Mouse (Mus musculus): ENCODE measurements around the gene Mlip.

The Mlip gene

DNA sequence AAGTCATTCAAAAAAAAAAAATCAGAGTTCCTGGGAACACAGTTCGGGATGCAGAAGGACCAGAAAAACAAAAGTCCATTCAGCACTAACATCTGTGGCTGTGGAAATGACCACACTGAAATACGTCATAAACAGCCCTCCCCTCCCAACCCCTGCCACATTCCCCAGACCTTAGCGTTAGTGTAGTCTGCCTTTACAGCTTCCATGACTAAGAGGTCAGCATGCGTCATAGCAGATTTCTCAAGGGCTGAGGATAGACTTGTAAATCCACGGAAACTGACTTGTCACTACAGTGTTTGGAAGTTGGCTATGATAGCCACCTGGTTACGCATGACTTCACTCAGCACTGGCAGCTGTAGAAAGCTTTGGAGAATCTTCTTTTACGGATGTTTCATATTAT lies 8.5 kb downstream of the Mlip start:
- DNase-seq = no peak

DNA sequence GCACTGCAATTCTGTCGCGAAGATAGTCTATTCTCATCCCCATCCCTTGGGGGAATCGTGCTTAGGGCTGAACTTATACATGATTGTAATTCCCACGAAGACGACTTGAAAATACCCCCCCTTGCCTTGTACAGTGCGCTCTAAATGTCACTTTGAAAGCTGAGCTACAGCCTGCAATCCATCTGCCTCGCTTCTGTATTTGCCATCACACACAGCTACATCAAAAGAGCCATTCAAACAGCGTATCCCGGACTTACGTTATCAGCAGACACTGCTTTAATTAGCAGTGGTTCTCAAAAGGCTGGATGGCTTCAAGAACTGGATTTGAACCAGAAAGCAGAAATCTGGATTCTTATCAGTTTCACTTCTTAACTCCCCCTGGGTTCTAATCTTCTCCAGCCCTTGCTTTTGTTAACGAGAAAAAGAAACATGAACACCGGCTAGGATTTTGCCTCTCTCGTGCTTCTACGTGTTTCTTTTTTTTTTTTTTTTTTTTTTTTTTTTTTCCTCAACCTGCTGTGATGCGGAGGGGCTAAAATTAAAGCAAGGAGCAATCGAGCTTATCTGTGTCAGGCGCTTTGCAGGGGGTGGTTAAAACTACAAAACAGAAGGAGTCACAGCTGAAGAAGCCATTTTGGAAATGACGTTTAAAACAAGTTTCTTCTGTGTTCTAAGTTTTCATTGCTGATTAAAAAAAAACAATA lies 12.5 kb downstream of the Mlip start:
- peak; percentile 10 for DNase-seq

DNA sequence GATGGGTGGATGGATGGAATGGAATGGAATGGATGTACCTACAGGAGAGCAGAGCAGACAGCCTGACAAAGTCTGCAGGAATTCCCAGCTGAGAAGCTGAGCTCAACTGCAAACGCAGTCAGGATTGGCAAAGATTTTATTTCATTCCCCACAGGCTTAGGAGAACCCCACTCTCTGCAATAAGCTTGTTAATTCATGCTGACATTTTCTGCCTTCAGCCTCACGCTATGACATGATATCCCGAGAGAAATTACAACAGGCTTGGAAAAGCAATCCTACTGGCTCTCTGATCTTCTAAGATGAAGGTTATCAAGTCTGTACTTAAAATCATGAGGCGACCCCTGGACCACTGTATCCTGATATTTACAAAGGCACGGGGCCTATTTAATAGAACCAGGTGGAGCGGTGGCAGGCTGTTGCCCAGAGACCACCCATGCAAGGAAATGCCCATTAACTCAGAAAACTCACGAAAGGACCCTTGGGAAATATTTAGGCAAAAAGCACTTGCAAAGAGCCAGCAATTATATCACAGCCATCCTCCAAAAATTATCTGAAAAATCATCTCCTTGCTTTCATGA lies 13.1 kb downstream of the Mlip start:
- no peak for DNase-seq

GRCm38 (mm10) chr9:77335370-77335769 lies 17.4 kb downstream of the Mlip start:
- no peak for DNase-seq

- DNase-seq = no peak
These were observed 34.4 kb downstream of the Mlip start for GRCm38 (mm10) chr9:77318346-77318745.

DNA sequence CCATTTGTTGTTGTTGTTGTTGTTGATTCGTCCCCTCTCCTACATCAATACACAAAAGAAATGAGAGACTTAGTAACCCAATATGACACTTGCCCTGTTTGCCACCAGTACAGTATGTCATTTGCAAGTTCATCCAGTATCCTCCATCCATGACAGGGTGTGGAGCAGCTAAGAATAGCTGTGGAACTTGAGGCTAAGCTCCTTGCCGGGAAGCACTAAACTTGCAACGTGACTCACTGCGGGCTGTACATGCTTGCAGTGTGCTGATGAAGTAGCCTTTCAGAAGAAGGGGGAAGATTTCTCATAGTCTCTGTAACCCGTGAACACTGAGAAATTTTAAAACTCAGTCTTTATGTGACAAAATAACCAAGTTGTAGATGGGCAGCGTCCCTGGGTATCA lies 42.2 kb downstream of the Mlip start:
- no peak for DNase-seq

- no peak for DNase-seq
These were observed 47.4 kb downstream of the Mlip start for GRCm38 (mm10) chr9:77305417-77305816.

GRCm38 (mm10) chr9:77302340-77302739 lies 50.4 kb downstream of the Mlip start:
- DNase-seq = no peak

DNA sequence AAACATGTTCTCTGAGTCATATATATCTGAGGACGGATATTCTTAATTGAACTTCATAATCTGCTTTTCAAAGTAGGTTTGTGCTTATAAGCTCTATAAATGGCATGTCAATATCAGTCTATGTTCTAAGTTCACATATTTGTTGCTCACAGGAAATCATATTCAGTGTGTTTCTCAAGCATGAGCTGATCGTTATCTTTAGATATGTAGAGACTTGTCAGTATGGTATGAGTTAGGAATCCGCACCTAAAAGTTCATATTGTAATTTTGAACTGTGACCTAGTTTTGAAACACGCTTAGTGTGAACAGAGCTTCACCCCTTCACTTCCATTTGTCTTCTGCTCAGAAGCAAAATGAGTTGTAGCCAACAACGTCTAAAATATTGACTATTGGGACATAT lies 64.8 kb downstream of the Mlip start:
- DNase-seq = no peak

GRCm38 (mm10) chr9:77279371-77279770 lies 73.4 kb downstream of the Mlip start:
- no peak for DNase-seq

DNA sequence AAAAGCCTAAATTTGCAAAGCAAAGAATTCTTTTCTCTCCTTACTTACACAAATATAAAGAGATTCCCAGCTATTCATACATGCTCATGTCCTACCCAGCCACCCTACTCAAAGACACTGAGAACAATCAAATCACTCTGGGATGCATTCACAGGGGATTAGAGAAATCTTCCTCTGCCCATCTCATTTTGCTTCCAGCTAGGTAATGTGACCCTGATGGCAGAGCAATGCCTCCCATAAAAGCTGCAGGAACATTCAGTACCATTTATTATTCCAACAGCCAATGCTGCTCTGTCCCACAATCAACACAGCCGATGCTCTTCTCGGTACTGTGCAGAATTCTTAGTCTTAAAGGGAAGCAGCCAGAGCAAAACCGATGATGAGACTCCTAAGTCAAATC lies 74.7 kb downstream of the Mlip start:
- no peak for DNase-seq

DNA sequence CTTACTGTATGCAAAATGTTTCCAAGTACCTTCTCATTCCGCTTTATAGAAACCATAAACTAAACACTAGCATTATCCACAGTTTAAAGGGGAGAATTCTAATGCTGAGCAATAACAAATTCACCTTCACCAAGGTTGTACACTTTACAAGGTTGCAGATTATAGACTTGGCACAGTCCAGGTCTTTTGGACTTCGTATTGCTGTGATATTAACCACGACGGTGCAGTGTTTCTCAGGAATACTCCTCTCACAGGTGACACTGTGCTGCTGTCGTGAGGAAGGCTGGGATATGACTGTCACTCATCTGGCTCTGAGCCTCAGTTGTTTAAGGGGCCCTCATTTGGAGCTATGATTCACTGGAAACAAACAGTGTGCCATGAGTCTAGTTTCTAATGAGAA lies 75.5 kb downstream of the Mlip start:
- DNase-seq = no peak

DNA sequence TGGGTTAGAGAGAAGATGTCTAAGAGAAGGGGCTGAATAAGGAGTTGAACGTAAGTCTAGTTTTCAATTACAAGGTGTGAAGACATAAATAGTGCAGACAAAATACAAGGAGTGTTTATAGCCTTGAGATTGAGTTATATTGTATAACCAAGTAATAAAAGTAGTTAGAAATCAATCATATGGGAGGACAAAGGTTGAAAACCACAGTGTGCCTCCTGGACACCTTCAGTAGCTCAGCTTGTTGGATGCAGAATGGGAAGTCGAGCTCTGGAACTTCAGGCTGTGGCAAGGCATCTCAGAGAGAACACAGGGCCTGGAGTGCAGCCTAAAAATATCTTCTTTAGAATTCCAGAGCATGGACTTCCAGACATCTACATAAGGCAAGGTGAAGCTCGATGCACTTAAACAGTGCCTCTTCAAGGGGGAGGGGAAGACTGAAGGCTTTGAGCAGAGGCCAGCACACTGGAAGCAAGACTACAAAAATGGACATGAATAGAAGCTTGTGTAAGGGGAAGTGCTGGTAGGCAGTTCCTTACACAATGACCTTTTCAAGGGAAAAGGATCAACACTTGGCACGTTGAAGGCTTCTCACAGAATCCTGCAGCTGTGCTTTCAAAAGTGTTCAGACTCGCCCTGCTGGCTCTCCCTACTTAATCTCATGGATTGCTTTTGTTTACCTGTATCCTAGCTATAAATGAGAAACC lies 76.2 kb downstream of the Mlip start:
- peak; percentile 3 for DNase-seq

GRCm38 (mm10) chr9:77272727-77273126 lies 80.0 kb downstream of the Mlip start:
- DNase-seq = no peak

- no peak for DNase-seq
These were observed 87.3 kb downstream of the Mlip start for GRCm38 (mm10) chr9:77265268-77266017.

- DNase-seq = no peak
These were observed 93.7 kb downstream of the Mlip start for GRCm38 (mm10) chr9:77259052-77259451.

DNA sequence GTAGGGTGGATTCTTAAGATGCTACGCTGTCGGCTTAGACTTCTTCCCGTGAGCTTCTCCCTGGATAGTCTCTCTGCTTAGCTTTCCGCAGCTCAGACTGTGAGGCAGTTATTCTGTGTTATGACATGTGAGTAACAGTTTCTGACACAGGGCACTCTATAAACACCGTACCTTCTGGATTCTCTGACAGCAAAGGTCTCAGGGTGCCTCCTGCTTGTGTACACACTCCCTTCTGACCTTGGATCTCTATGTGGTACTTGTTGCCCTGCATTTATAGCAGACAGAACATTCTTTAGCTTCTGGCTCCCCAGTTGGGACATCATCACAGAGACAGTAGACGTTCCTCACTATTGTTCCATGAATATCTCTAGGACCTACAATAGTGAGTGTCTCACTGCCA lies 94.5 kb downstream of the Mlip start:
- no peak for DNase-seq

GRCm38 (mm10) chr9:77254514-77254913 lies 98.3 kb downstream of the Mlip start:
- DNase-seq = no peak

- DNase-seq = no peak
These were observed 100.0 kb downstream of the Mlip start for GRCm38 (mm10) chr9:77252761-77253160.

DNA sequence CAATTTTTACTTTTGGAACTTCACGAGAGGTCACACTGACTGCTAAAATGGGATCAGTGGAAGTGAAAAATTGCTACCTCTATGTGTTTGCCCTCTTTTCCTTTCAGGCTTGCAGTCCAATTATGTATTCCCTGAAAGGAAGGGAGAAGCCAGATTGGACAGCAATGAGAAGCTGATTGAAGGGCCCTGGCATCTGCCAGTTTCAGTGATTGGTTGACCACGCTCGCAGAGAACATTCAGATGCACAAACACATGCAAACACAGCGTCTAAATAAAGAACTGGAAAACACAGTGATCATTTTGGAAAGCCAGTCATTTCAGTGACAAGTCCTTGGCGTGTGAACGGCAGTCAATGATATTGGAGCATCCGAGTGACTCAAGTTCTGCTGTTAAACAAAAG lies 100.6 kb downstream of the Mlip start:
- no peak for DNase-seq

DNA sequence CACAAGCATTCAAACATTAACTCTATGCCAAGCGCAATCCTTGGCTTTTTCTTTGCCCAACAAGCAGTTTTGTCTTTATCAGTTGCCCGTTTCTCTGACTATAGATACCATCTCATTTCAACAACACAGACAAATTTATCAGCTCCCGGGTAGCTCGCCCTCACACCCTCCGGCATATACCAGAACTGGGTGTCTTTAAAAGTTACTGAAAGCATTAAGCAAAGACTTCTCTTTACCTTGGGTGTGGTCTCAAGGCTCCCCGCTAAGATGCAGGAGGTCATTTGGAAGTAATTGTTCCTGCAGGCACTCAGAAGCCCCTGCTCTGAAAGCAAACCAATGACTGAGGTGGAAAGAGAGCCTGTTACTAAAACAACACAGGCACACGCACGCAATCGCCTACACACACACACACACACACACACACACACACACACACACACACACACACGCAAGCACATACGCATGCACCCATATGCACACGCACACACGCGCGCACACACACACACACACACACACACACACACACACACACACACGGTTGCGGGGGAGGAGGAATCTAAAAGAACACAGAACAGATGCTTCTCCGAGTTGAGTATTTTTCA lies 101.2 kb downstream of the Mlip start:
- no peak for DNase-seq

- no peak for DNase-seq
These were observed 154.5 kb downstream of the Mlip start for GRCm38 (mm10) chr9:77198250-77198649.

- no peak for DNase-seq
These were observed 173.3 kb downstream of the Mlip start for GRCm38 (mm10) chr9:77179486-77179885.
